8 mouse cellular contexts compared by ENCODE assay signal in genomic region chr6:28474839-28475238, GRCm38 (mm10). TPM values are rescaled to one million over a fixed set of nuclear protein-coding genes. Genes with fewer than 3 reads are reported as not detected.
DNase-seq lines count a peak whose midpoint lies in the region; ATAC-seq and TF ChIP-seq lines count a peak whose summit lies in the region.

Snd1 (plus strand) TSS chr6:28475139.

- intact Hi-C loops in left cerebral cortex, adult 2 months (cut with DNase I), result loop anchor here (5.0 kb wide), 1 partner anchor 213 kb away; no protein-coding TSS in a partner anchor

- H3K4me2 ChIP-seq in midbrain, embryonic 13.5 days (replicated peaks), result no peak within 1 kb of the TSS

- H3K36me3 ChIP-seq in midbrain, embryonic 13.5 days, result no peaks in the 10 kb centered on the region

- TF ChIP-seq POLR2A in cortical plate, adult 2 months (IDR thresholded peaks at IDR 0.05; ENCODE audit: extremely low read depth, insufficient read depth, low read length), result no peak

- H3K4me3 ChIP-seq in left cerebral cortex, adult 2 months, result no peak within 1 kb of the TSS
- H3K4me3 ChIP-seq in cortical plate, adult 2 months (ENCODE audit: insufficient read depth, low read length), result no peak within 1 kb of the TSS
- H3K4me3 ChIP-seq in midbrain, embryonic 13.5 days (replicated peaks), result no peak within 1 kb of the TSS

- H3K27me3 ChIP-seq in midbrain, embryonic 13.5 days, result no peaks in the 10 kb centered on the region

- no peaks in the 10 kb centered on the region for H3K4me1 ChIP-seq in cortical plate, adult 2 months (ENCODE audit: control insufficient read depth, insufficient read depth, low read length)
- H3K4me1 ChIP-seq in midbrain, embryonic 13.5 days (replicated peaks), result peaks cover 6% of the 10 kb centered on the region

- ATAC-seq in midbrain, embryonic 13.5 days, result no peak

- H3K9ac ChIP-seq in midbrain, embryonic 13.5 days (replicated peaks), result no peak within 1 kb of the TSS

- no peaks in the 10 kb centered on the region for H3K9me3 ChIP-seq in midbrain, embryonic 13.5 days

- DNase-seq in left cerebral cortex, adult 2 months (ENCODE audit: extremely low spot score in 1 of 2, low spot score in 2 of 2), result no peak
- DNase-seq in left cerebral cortex, adult 11 months (ENCODE audit: low spot score), result no peak
- no peak for DNase-seq in heart, adult 8-10 months (ENCODE audit: low spot score)
- DNase-seq in layer of hippocampus, postnatal 14 days (ENCODE audit: low spot score in 2 of 2), result no peak
- no peak for DNase-seq in urinary bladder, postnatal 25 days (ENCODE audit: low spot score)
- DNase-seq in urinary bladder, postnatal 4 days (ENCODE audit: low spot score in 2 of 2), result no peak

- no peak within 1 kb of the TSS for H3K27ac ChIP-seq in left cerebral cortex, adult 2 months
- no peak within 1 kb of the TSS for H3K27ac ChIP-seq in cortical plate, adult 2 months (ENCODE audit: insufficient read depth, low read length)
- H3K27ac ChIP-seq in midbrain, embryonic 13.5 days, result no peak within 1 kb of the TSS

- no peak for TF ChIP-seq CTCF in left cerebral cortex, adult 2 months (IDR thresholded peaks at IDR 0.05)
- no peak for TF ChIP-seq CTCF in cortical plate, adult 2 months (IDR thresholded peaks at IDR 0.05; ENCODE audit: extremely low read depth, insufficient read depth, low read length)

- WGBS in midbrain, embryonic 13.5 days, result 85% methylated on average over 5 of the region's 5 CpGs

RNA-seq across cellular contexts. Expression of gene Snd1, which starts in this region (rescaled TPM):
- 10 to 100 TPM; 76.7 to 77.9 TPM for total RNA-seq in left cerebral cortex, adult 2 months (2021)
- polyA plus RNA-seq in cortical plate, adult 2 months (2012; rRNA removed), result 62.1 and 73.1 TPM in 2 replicates
- 10 to 100 TPM; 70.6 to 88.2 (median 80.3) TPM for total RNA-seq in heart, adult 8-10 months (2022)
- 100 to 1,000 TPM; 119 to 124 TPM for total RNA-seq in layer of hippocampus, postnatal 14 days (2021)
- polyA plus RNA-seq in midbrain, embryonic 13.5 days (2015; fragmentation: Nextera tagmentation; extraction: Ambion mirVana), result 82.4 and 86.5 TPM in 2 replicates
